Mouse (Mus musculus): ENCODE data around the gene Cbx2.

- TF ChIP-seq POLR2A (IDR thresholded peaks at IDR 0.05; ENCODE audit: low read depth, low read length) (no peak), CTCF (IDR thresholded peaks at IDR 0.05; ENCODE audit: extremely low read depth, insufficient read depth, insufficient read length, insufficient replicate concordance) (no peak)
Observed at GRCm38 (mm10) chr11:119024260-119024659, 1.5 kb downstream of the Cbx2 start.
